Mouse (Mus musculus) stomach, postnatal 0 days (tissue): Measurements from ENCODE around the gene Zmiz1.

Source experiments
- CTCF ChIP-seq: IDR thresholded peaks from 2 replicates; pipeline ENCODE4 v1.5.1; 2016; ENCODE audit warnings: antibody characterized with exemption, low read depth, mild to moderate bottlenecking, moderate library complexity
- EP300 ChIP-seq: optimal IDR thresholded peaks from 2 replicates; pipeline ENCODE3; 2016; ENCODE audit warnings: antibody characterized with exemption

DNA sequence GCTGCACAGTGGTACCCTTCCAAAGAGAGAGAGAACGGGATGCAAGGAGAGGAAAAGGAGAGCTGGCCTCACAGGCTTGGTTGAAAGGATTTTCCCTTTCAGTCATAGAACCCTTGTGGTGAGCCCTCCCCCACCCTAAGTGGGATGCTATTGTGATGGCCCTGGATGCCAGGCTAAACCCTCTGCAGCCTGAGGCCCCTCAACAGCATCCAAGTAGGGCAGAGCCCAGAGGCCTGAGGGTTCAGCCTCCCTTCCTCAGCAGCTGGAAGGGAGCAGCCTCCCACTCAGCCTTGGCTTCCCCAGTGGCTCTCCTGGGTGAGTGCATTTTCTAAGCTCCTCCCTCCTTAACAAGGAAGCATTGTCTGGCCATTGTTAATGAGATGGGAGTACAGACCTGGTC, 121.4 kb downstream of the Zmiz1 start:
- no peak for TF ChIP-seq EP300
- no peak for TF ChIP-seq CTCF
